Mouse (Mus musculus): ENCODE results near the gene Adgrg5.

Adgrg5 gene

DNA sequence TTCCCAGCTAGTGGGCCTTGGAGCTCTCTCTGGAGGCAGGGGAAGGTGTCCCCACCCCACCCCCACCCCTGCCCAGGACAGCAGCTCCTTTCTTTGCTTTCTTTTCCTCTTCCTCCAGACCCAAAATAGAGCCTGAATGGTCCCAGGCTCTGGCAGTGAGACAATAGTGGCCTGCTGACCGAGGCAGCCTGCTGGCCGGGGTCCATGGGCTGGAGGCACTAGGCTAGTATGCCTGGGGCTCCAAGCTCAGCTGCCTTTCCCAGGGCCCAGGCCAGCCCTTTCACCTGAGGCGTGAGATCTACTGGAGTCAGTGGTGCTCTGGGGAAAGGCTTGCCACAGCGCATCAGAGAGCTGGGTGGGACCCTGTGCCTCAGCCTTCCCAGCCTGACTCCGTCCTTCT is 69.0 kb downstream of the Adgrg5 start:
- peak; percentile 65 for DNase-seq (ENCODE audit: inconsistent ontology term)
